Mouse (Mus musculus): ENCODE data around the gene Phactr1.
A peak's percentile ranks its signal among the peaks of the same experiment; 100 is the strongest.

Phactr1 gene

GRCm38 (mm10) chr13:43018863-43019262, 338.4 kb downstream of the Phactr1 start:
- no peak for DNase-seq (ENCODE audit: low read depth, low spot score)

- DNase-seq (ENCODE audit: low read depth, low spot score), result no peak
These were observed 340.6 kb downstream of the Phactr1 start for GRCm38 (mm10) chr13:43021031-43021430.

GRCm38 (mm10) chr13:43023005-43023404, 342.6 kb downstream of the Phactr1 start:
- no peak for DNase-seq (ENCODE audit: low read depth, low spot score)

DNA sequence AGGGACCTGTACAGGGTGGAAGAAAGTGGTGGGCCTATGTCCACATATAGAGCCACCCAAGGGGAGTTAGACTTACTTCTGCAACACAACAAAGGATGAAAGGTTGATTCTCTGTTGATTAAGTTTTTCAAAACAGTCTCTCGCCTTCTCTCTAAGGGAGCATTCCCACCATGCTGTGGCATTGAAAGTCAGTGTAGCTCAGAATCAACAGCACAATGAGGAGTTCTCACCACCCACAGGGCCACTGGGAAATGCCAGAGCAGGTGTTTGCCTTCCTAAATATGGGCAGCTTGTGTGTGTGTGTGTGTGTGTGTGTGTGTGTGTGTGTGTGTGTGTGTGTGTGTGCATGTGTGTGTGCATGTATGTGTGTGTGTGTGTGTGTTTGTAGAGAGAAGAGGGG, 347.1 kb downstream of the Phactr1 start:
- DNase-seq (ENCODE audit: low read depth, low spot score), result no peak

DNA sequence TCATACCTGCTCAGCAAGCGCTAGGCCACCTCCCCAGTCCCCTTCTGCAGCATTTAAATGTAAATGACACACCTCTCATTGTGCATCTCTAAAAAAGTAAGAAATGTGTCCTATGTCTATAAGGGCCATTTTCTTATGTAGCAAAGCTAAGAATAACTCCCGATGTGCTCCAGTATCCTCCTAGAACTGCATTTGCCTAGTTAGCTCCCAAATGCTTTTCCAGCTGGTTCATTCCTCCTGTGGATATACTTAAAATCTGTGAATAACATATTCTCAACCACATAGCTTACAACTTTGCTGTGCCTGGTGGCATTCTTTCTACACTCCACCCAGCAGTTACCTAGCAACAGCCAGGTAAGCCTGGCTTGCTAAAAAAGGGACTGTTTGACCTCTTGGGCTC, 349.8 kb downstream of the Phactr1 start:
- DNase-seq (ENCODE audit: low read depth, low spot score), result no peak

DNA sequence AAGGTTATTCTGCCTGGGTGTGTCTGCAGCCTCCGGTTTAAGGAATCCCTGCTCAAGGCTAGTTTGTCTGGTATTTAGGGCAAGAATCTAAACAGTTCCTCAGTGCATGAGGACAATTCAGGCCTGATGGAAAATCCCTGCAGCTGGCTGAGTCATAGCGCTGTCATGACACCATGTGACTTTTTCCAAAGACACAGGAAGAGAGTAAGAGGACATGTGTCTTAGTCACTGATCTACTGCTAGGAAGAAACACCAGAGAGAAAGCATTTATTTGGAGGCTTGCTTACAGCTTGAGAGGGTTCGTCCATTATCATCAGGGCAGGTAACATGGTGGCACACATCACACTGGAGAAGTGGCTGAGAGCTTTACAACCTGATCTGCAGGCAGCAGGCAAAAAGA, 352.0 kb downstream of the Phactr1 start:
- no peak for DNase-seq (ENCODE audit: low read depth, low spot score)

GRCm38 (mm10) chr13:43036510-43036909, 356.1 kb downstream of the Phactr1 start:
- no peak for DNase-seq (ENCODE audit: low read depth, low spot score)

- DNase-seq (ENCODE audit: low read depth, low spot score), result no peak
These were observed 362.3 kb downstream of the Phactr1 start for GRCm38 (mm10) chr13:43042766-43043165.

DNA sequence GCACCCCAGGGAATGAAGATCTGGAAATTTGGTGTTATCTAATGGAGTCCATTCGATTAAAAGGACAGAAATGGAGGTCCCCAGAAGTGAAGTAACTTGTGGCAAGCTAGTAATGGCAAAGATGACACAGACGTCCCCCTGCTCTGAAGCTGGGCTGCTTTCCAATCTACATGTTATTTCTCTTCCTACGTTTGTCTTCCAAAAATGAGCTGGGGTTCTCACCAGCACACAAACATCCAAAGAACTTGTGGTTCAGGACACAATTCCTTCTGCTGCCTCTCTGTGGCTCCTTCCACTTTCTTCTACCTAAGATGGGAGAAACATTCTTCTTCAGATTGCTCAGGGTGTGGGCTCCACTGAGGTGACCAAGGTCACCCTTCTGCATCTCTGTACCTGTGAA, 368.1 kb downstream of the Phactr1 start:
- no peak for DNase-seq (ENCODE audit: low read depth, low spot score)

DNA sequence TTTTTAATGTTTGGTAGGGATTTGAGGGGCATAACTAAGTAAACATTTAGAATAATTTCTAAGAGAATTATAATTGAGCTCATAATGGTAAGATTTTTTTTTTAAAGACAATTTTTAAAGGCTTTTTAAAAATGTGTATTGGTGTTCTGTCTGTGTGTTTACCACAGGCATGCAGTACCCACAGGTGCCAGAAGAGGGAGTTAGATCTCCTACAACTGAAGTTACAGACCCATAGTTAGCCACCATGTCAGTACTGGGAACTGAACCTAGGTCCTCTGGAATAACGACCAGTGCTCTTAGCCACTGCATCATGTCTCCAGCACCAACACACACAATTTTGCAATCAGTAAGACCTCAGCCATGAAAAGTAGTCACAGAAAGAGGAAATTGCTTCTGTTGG, 372.8 kb downstream of the Phactr1 start:
- DNase-seq (ENCODE audit: low read depth, low spot score), result no peak

DNA sequence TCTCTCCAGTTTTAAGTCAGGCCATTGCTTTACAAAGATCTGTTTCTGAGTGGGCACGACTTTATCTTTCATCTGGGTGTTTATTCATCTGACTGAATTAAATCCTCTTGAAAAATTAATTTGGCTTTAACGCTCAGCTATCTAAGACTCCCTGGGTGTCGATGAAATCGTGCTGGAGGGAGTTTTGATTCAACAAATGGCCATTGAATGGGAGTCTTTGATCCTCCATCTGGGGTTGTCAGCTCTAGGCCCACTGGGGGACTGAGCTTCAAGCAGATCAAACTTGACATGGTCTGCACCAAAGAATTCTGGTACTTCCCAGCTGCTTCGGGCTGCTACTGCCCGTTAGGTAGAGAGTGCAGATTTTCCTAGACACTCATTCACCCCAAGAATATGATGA, 374.7 kb downstream of the Phactr1 start:
- no peak for DNase-seq (ENCODE audit: low read depth, low spot score)

GRCm38 (mm10) chr13:43057104-43057503, 376.7 kb downstream of the Phactr1 start:
- no peak for DNase-seq (ENCODE audit: low read depth, low spot score)

GRCm38 (mm10) chr13:43063355-43063754, 382.9 kb downstream of the Phactr1 start:
- DNase-seq (ENCODE audit: low read depth, low spot score), result peak; percentile 35

DNA sequence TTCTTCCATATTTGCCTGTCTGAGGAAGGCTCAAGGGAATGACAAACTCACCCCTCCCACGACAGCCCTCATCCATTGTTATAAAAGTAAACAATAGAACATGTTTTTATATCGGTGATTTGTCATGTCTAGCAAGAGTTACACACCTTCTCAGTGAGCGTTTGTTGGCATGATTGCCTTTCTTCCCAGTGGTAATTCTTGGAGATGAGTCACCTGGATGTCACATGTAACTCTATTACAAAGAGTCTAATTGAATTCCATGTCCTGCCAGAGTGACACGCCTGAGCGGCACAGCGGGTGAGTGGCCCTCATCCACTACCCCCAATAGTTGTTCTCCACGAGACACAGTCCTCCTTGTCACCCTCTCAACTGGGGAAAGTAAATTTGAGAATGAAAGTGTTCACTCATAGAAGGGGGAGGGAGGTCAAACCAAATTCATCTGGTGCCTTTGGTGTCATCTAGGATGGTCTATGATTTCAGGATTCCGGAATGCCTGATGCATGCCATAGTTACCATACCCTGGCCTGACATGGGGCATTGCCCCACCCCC, 388.4 kb downstream of the Phactr1 start:
- no peak for DNase-seq (ENCODE audit: low read depth, low spot score)

GRCm38 (mm10) chr13:43070496-43070895, 390.1 kb downstream of the Phactr1 start:
- no peak for DNase-seq (ENCODE audit: low read depth, low spot score)

- DNase-seq (ENCODE audit: low read depth, low spot score), result no peak
These were observed 390.5 kb downstream of the Phactr1 start for GRCm38 (mm10) chr13:43070971-43071370.

GRCm38 (mm10) chr13:43075456-43075855, 395.0 kb downstream of the Phactr1 start:
- no peak for DNase-seq (ENCODE audit: low read depth, low spot score)

GRCm38 (mm10) chr13:43077485-43077884, 397.1 kb downstream of the Phactr1 start:
- DNase-seq (ENCODE audit: low read depth, low spot score), result no peak

- no peak for DNase-seq (ENCODE audit: low read depth, low spot score)
These were observed 404.8 kb downstream of the Phactr1 start for GRCm38 (mm10) chr13:43085226-43085625.

- DNase-seq (ENCODE audit: low read depth, low spot score), result peak; percentile 20
These were observed 413.9 kb downstream of the Phactr1 start for GRCm38 (mm10) chr13:43094365-43094764.

DNA sequence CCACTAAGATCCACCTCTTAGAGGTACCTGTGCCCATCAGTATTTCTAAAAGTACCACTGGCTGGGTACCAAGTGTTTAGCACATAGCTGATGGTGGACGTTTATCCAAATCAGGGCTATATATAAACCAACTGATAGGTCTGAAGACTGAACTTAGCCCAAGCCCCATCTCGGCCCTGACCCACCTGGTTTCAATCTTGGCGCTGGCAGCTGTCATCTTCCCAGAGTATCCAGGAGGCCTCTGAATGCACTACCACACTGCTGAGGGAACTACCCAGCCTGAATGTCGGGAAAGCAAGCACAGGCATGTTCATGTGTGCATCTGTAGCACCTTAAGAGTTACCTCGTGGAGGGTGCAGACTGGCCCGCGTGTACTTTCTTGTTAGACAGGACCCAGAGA, 422.5 kb downstream of the Phactr1 start:
- no peak for DNase-seq (ENCODE audit: low read depth, low spot score)

GRCm38 (mm10) chr13:43104496-43104895, 424.1 kb downstream of the Phactr1 start:
- DNase-seq (ENCODE audit: low read depth, low spot score), result no peak

DNA sequence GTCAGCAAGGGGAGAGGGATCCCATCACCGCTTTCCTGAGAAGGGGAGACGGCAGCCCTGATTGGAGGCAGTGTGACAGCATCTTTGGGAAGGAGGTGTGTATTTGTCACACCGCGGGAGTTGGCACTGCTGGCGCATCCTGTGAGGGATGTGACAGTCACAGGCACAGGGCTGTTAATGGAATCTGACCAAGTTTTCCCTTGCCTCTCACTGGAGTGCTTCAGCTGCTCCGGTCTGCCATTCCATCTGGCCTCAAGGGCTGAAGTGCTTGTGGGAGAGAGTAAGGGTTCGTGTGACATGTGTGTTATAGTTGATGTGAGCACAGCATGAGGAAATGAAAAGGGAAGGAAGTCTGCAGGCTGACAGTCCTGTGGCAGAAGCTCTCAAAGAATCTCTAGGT, 431.9 kb downstream of the Phactr1 start:
- no peak for DNase-seq (ENCODE audit: low read depth, low spot score)

- DNase-seq (ENCODE audit: low read depth, low spot score), result no peak
These were observed 432.3 kb downstream of the Phactr1 start for GRCm38 (mm10) chr13:43112707-43113106.

All from retina, postnatal 7 days (tissue).